Comparison of ENCODE assay signal across 22 mouse cellular contexts in genomic region chr1:183102153-183102552, GRCm38 (mm10).
DNase-seq lines count a peak whose midpoint lies in the region; ATAC-seq lines count a peak whose summit lies in the region.
"Had no signal": no experiment of that assay in that cellular context is flagged by ENCODE, and none has a peak within 500 bp of the region (broad histone marks: within the 10 kb centered on the region; RNA-seq: fewer than 3 reads in every experiment).

No protein-coding gene starts in this region.

- peak overlapping the region; percentile 79 for H3K27ac ChIP-seq in limb, embryonic 12.5 days
- H3K27ac ChIP-seq in intestine, embryonic 16.5 days (ENCODE audit: low read length), result no peak overlapping the region
- H3K27ac ChIP-seq in kidney, embryonic 14.5 days (ENCODE audit: low read depth, low read length), result no peak overlapping the region
- H3K27ac ChIP-seq: embryonic facial prominence, embryonic 13.5 days; hindbrain, embryonic 14.5 days; kidney, postnatal 0 days; liver, embryonic 13.5 days; lung, embryonic 15.5 days; stomach, postnatal 0 days had no signal

- peaks cover 37% of the 10 kb centered on the region for H3K4me1 ChIP-seq in limb, embryonic 12.5 days (replicated peaks)
- H3K4me1 ChIP-seq in intestine, embryonic 16.5 days (ENCODE audit: control insufficient read depth, insufficient read depth, low read length), result no peaks in the 10 kb centered on the region
- H3K4me1 ChIP-seq in kidney, embryonic 14.5 days (ENCODE audit: control insufficient read depth, insufficient read depth, low read length), result peaks cover 1% of the 10 kb centered on the region; the same call in 1 of the 2 replicates
- H3K4me1 ChIP-seq: liver, embryonic 13.5 days; lung, embryonic 15.5 days had no signal

- no peak overlapping the region for H3K9ac ChIP-seq in limb, embryonic 12.5 days (replicated peaks)
- H3K9ac ChIP-seq in intestine, embryonic 16.5 days (ENCODE audit: low read depth, low read length), result no peak overlapping the region
- H3K9ac ChIP-seq in kidney, embryonic 14.5 days (ENCODE audit: low read depth, low read length), result no peak overlapping the region
- H3K9ac ChIP-seq: embryonic facial prominence, embryonic 13.5 days; hindbrain, embryonic 14.5 days; liver, embryonic 13.5 days; lung, embryonic 15.5 days had no signal

- no peaks in the 10 kb centered on the region for H3K27me3 ChIP-seq in limb, embryonic 12.5 days
- no peaks in the 10 kb centered on the region for H3K27me3 ChIP-seq in intestine, embryonic 16.5 days (replicated peaks; ENCODE audit: control insufficient read depth, insufficient read depth, low read length)
- H3K27me3 ChIP-seq in kidney, embryonic 14.5 days (ENCODE audit: control insufficient read depth, insufficient read depth, low read length), result no peaks in the 10 kb centered on the region
- H3K27me3 ChIP-seq: embryonic facial prominence, embryonic 13.5 days; liver, embryonic 13.5 days; lung, embryonic 15.5 days; Patski had no signal

- peaks cover 25% of the 10 kb centered on the region for H3K36me3 ChIP-seq in limb, embryonic 12.5 days
- no peaks in the 10 kb centered on the region for H3K36me3 ChIP-seq in intestine, embryonic 16.5 days (ENCODE audit: control insufficient read depth, insufficient read depth, low read length)
- H3K36me3 ChIP-seq in kidney, embryonic 14.5 days (ENCODE audit: control insufficient read depth, insufficient read depth, low read length), result peaks cover 3% of the 10 kb centered on the region; the same call in 1 of the 2 replicates
- H3K36me3 ChIP-seq: liver, embryonic 13.5 days; lung, embryonic 15.5 days had no signal

- peak; percentile 88 for ATAC-seq in limb, embryonic 12.5 days (ENCODE audit: insufficient number of reproducible peaks, insufficient read depth, low FRiP score, low TSS enrichment, low read depth)
- ATAC-seq in intestine, embryonic 16.5 days, result no peak
- no peak for ATAC-seq in kidney, embryonic 14.5 days (ENCODE audit: low FRiP score, low TSS enrichment)
- ATAC-seq: forebrain, embryonic 16.5 days; midbrain, embryonic 16.5 days; Patski had no signal

- 0 out of 2 replicates have a peak overlapping the region, but pooled peaks have one; percentile 7 for H3K4me2 ChIP-seq in limb, embryonic 12.5 days
- no peak overlapping the region for H3K4me2 ChIP-seq in intestine, embryonic 16.5 days (ENCODE audit: low read depth, low read length)
- no peak overlapping the region for H3K4me2 ChIP-seq in kidney, embryonic 14.5 days (replicated peaks; ENCODE audit: low read depth, low read length)
- H3K4me2 ChIP-seq: embryonic facial prominence, embryonic 13.5 days; hindbrain, embryonic 14.5 days; liver, embryonic 13.5 days; lung, embryonic 15.5 days had no signal

- H3K4me3 ChIP-seq in limb, embryonic 12.5 days (replicated peaks), result no peak overlapping the region
- no peak overlapping the region for H3K4me3 ChIP-seq in intestine, embryonic 16.5 days (ENCODE audit: low read length)
- H3K4me3 ChIP-seq in kidney, embryonic 14.5 days (ENCODE audit: low read length), result no peak overlapping the region
- H3K4me3 ChIP-seq: embryonic facial prominence, embryonic 13.5 days; liver, embryonic 13.5 days; lung, embryonic 15.5 days had no signal

- peak; percentile 71 for DNase-seq in embryo, embryonic 10 days (ENCODE audit: low spot score)
- DNase-seq in embryo, embryonic 9.5 days (ENCODE audit: extremely low spot score), result no peak
- DNase-seq in thymus, postnatal 4 days, result peak; percentile 31
- no peak for DNase-seq in thymus, postnatal 14 days
- DNase-seq in urinary bladder, adult 18-20 months (ENCODE audit: low spot score in 2 of 2), result no peak
- DNase-seq: adrenal gland, adult 8-10 months; cerebellum, postnatal 14 days; gastrocnemius, postnatal 36 days; kidney, adult 11 months; layer of hippocampus, postnatal 36 days; liver, embryonic 13.5 days had no signal

- no peaks in the 10 kb centered on the region for H3K9me3 ChIP-seq in limb, embryonic 12.5 days
- H3K9me3 ChIP-seq in intestine, embryonic 16.5 days (ENCODE audit: control insufficient read depth, low read length), result no peaks in the 10 kb centered on the region
- no peaks in the 10 kb centered on the region for H3K9me3 ChIP-seq in kidney, embryonic 14.5 days (ENCODE audit: control insufficient read depth, low read length)
- H3K9me3 ChIP-seq: embryonic facial prominence, embryonic 13.5 days; liver, embryonic 13.5 days; lung, embryonic 15.5 days had no signal

- 9% methylated on average over 8 of the region's 8 CpGs for WGBS in limb, embryonic 12.5 days
- WGBS in intestine, embryonic 16.5 days, result 72% methylated on average over 8 of the region's 8 CpGs
- WGBS in kidney, embryonic 14.5 days, result 67% methylated on average over 8 of the region's 8 CpGs

Comparison
In these comparisons a context has a peak if more than half of its experiments do, and no peak if none do; other contexts are left out.
1. DNase-seq: peak in embryo, embryonic 10 days (single experiment) and thymus, postnatal 4 days (single experiment); none in embryo, embryonic 9.5 days (single experiment), thymus, postnatal 14 days (single experiment) and urinary bladder, adult 18-20 months (0 of 2).